Mouse (Mus musculus) olfactory bulb, adult 2 months (tissue): ENCODE results near the gene Acox3.

Experiments used
- CTCF ChIP-seq: fragments of 200-500 bp; IDR thresholded peaks from 2 replicates; pipeline ENCODE4 v1.5.1; 2012; ENCODE audit warnings: low read depth, mild to moderate bottlenecking, low read length, moderate library complexity; ENCODE audit not compliant: insufficient read depth
- POLR2A ChIP-seq: fragments of 200-500 bp; IDR thresholded peaks from 2 replicates; pipeline ENCODE4 v1.6.1; 2012; ENCODE audit warnings: mild to moderate bottlenecking, low read depth, low read length, moderate library complexity; ENCODE audit not compliant: insufficient read depth

GRCm38 (mm10) chr5:35624751-35625239 lies 42.0 kb downstream of the Acox3 start:
- TF ChIP-seq POLR2A, result no peak
- no peak for TF ChIP-seq CTCF
